Mouse (Mus musculus): ENCODE measurements at regions not wholly inside any gene's neighbourhood (a gene's known extent, or its start where the extent isn't known, plus 50 kb on each side); places are given as distances from the start of the nearest gene placed in this dataset.

GRCm38 (mm10) chr1:103360701-103361100, 1407.6 kb upstream of the Cdh20 start:
- no peak overlapping the region for H3K27ac ChIP-seq (replicated peaks)
- ATAC-seq (ENCODE audit: low FRiP score, low read depth), result no peak
- no peak overlapping the region for H3K4me3 ChIP-seq
- no peak overlapping the region for H3K4me2 ChIP-seq
- H3K36me3 ChIP-seq, result no peaks in the 10 kb centered on the region
- WGBS, result 98% methylated on average over 7 of the region's 7 CpGs
- no peaks in the 10 kb centered on the region for H3K27me3 ChIP-seq
- H3K9ac ChIP-seq, result no peak overlapping the region
- no peaks in the 10 kb centered on the region for H3K9me3 ChIP-seq
- H3K4me1 ChIP-seq (replicated peaks), result no peaks in the 10 kb centered on the region

- Histone ChIP-seq H3K9me3 (no peaks in the 10 kb centered on the region), H3K36me3 (no peaks in the 10 kb centered on the region), H3K27me3 (no peaks in the 10 kb centered on the region), H3K4me2 (no peak overlapping the region), H3K9ac (no peak overlapping the region), H3K27ac (replicated peaks) (no peak overlapping the region), H3K4me1 (replicated peaks) (no peaks in the 10 kb centered on the region), H3K4me3 (no peak overlapping the region)
- ATAC-seq (ENCODE audit: low FRiP score, low read depth), result no peak
- 76% methylated on average over 4 of the region's 4 CpGs for WGBS
Observed at GRCm38 (mm10) chr1:103372811-103373210, 1395.5 kb upstream of the Cdh20 start.

- H3K9me3 ChIP-seq, result no peaks in the 10 kb centered on the region
- H3K27ac ChIP-seq (replicated peaks), result no peak overlapping the region
- H3K4me3 ChIP-seq, result no peak overlapping the region
- ATAC-seq (ENCODE audit: low FRiP score, low read depth), result no peak
- no peaks in the 10 kb centered on the region for H3K4me1 ChIP-seq (replicated peaks)
- WGBS, result 84% methylated on average over 1 of the region's 1 CpGs
- no peak overlapping the region for H3K9ac ChIP-seq
- H3K4me2 ChIP-seq, result no peak overlapping the region
- H3K36me3 ChIP-seq, result no peaks in the 10 kb centered on the region
- no peaks in the 10 kb centered on the region for H3K27me3 ChIP-seq
Observed at GRCm38 (mm10) chr1:103420124-103420523, 1348.2 kb upstream of the Cdh20 start.

- Histone ChIP-seq H3K4me1 (replicated peaks) (no peaks in the 10 kb centered on the region), H3K27me3 (no peaks in the 10 kb centered on the region), H3K27ac (replicated peaks) (no peak overlapping the region), H3K9me3 (no peaks in the 10 kb centered on the region), H3K4me2 (no peak overlapping the region), H3K9ac (no peak overlapping the region), H3K4me3 (no peak overlapping the region), H3K36me3 (no peaks in the 10 kb centered on the region)
- peak; percentile 48; the same call in 1 of the 2 replicates for ATAC-seq (ENCODE audit: low FRiP score, low read depth)
- WGBS, result 80% methylated on average over 2 of the region's 2 CpGs
Observed at GRCm38 (mm10) chr1:103420994-103421637, 1347.2 kb upstream of the Cdh20 start.

GRCm38 (mm10) chr1:103421638-103422001, 1346.7 kb upstream of the Cdh20 start:
- Histone ChIP-seq H3K27ac (replicated peaks) (no peak overlapping the region), H3K9ac (no peak overlapping the region), H3K9me3 (no peaks in the 10 kb centered on the region), H3K4me3 (no peak overlapping the region), H3K27me3 (no peaks in the 10 kb centered on the region), H3K36me3 (no peaks in the 10 kb centered on the region), H3K4me2 (no peak overlapping the region), H3K4me1 (replicated peaks) (no peaks in the 10 kb centered on the region)
- ATAC-seq (ENCODE audit: low FRiP score, low read depth), result no peak; the same call in 1 of the 2 replicates

- Histone ChIP-seq H3K27me3 (no peaks in the 10 kb centered on the region), H3K36me3 (no peaks in the 10 kb centered on the region), H3K4me2 (no peak overlapping the region), H3K4me1 (replicated peaks) (no peaks in the 10 kb centered on the region), H3K9me3 (no peaks in the 10 kb centered on the region), H3K4me3 (no peak overlapping the region), H3K9ac (no peak overlapping the region), H3K27ac (replicated peaks) (no peak overlapping the region)
- 76% methylated on average over 1 of the region's 1 CpGs for WGBS
- ATAC-seq (ENCODE audit: low FRiP score, low read depth), result no peak
Observed at GRCm38 (mm10) chr1:103471514-103471913, 1296.8 kb upstream of the Cdh20 start.

- no peaks in the 10 kb centered on the region for H3K4me1 ChIP-seq (replicated peaks)
- 56% methylated on average over 1 of the region's 1 CpGs for WGBS
- no peaks in the 10 kb centered on the region for H3K36me3 ChIP-seq
- H3K9me3 ChIP-seq, result no peaks in the 10 kb centered on the region
- no peaks in the 10 kb centered on the region for H3K27me3 ChIP-seq
- H3K27ac ChIP-seq (replicated peaks), result no peak overlapping the region
- H3K4me3 ChIP-seq, result no peak overlapping the region
- H3K9ac ChIP-seq, result no peak overlapping the region
- no peak overlapping the region for H3K4me2 ChIP-seq
- no peak for ATAC-seq (ENCODE audit: low FRiP score, low read depth)
Observed at GRCm38 (mm10) chr1:103503464-103504139, 1264.7 kb upstream of the Cdh20 start.

Measured in hindbrain, embryonic 15.5 days (tissue).